16 mouse cellular contexts compared by ENCODE assay signal in the genomic region with DNA sequence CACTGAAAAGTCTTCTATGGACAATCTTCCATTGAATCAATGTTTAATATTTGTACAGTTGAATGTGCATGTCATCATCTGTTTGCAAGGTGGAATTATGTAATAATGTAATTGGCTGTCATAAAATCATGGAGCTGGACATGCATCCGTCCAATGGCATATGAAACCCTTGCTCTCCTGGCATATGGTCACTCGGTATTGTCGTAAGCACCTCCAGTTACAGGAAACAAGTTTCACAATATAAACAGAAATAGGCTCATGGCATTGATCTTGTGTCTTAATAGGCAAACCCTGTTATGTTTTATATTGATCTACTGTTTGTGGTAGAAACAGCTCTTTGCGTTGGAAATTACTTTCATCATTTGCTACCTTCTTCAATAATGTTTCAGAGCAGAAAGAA.
"Had no signal": no experiment of that assay in that cellular context is flagged by ENCODE, and none has a peak within 500 bp of the region (broad histone marks: within the 10 kb centered on the region; RNA-seq: fewer than 3 reads in every experiment).

No protein-coding gene starts in this region.

- H3K4me3 ChIP-seq: neural tube, embryonic 13.5 days; neural tube, embryonic 15.5 days; stomach, embryonic 15.5 days had no signal

- DNase-seq: retina, postnatal 1 day; right cerebral cortex, adult 18-20 months; right cerebral cortex, postnatal 14 days; right cerebral cortex, postnatal 25 days; right cerebral cortex, postnatal 4 days; spleen, adult 18-20 months; thymus, adult 18-20 months; thymus, adult 2 months; thymus, postnatal 14 days; thymus, postnatal 25 days; thymus, postnatal 36 days; thymus, postnatal 4 days had no signal

- H3K9me3 ChIP-seq: neural tube, embryonic 13.5 days; neural tube, embryonic 15.5 days; stomach, embryonic 15.5 days had no signal

- H3K9ac ChIP-seq: neural tube, embryonic 13.5 days; neural tube, embryonic 15.5 days; stomach, embryonic 15.5 days had no signal

- H3K4me1 ChIP-seq: neural tube, embryonic 13.5 days; neural tube, embryonic 15.5 days; stomach, embryonic 15.5 days had no signal

- H3K36me3 ChIP-seq: neural tube, embryonic 13.5 days; neural tube, embryonic 15.5 days; stomach, embryonic 15.5 days had no signal

- H3K27me3 ChIP-seq: neural tube, embryonic 13.5 days; neural tube, embryonic 15.5 days; stomach, embryonic 15.5 days had no signal

- H3K27ac ChIP-seq: neural tube, embryonic 13.5 days; neural tube, embryonic 15.5 days; stomach, embryonic 15.5 days; stomach, postnatal 0 days had no signal

- H3K4me2 ChIP-seq: neural tube, embryonic 13.5 days; neural tube, embryonic 15.5 days; stomach, embryonic 15.5 days had no signal
